Mouse (Mus musculus) megakaryocyte, embryonic 14.5 days (primary cell): ENCODE results near the gene Myo1d. TPM values are rescaled to one million over a fixed set of nuclear protein-coding genes. Genes with fewer than 3 reads are reported as not detected.

Experiments used
- H3K27me3 ChIP-seq: replicated peaks from 2 replicates; pipeline ENCODE3; 2012; ENCODE audit warnings: inconsistent platforms
- H3K36me3 ChIP-seq: replicated peaks from 2 replicates; pipeline ENCODE3; 2012; ENCODE audit warnings: low read length, inconsistent platforms, mixed read lengths
- H3K4me1 ChIP-seq: 2 replicates; pipeline ENCODE4 v1.6.1; 2012; ENCODE audit warnings: inconsistent platforms
- H3K4me3 ChIP-seq: replicated peaks from 2 replicates; pipeline ENCODE3; 2012; ENCODE audit warnings: moderate library complexity, mild to moderate bottlenecking, inconsistent platforms
- H3K9me3 ChIP-seq: 2 replicates; pipeline ENCODE4 v1.6.1; 2012; ENCODE audit warnings: inconsistent platforms
- FLI1 ChIP-seq: IDR thresholded peaks from 2 replicates; pipeline ENCODE4 v1.6.1; 2012; ENCODE audit warnings: low read length, inconsistent platforms, mixed read lengths
- GATA1 ChIP-seq: IDR thresholded peaks from 3 replicates; pipeline ENCODE4 v1.6.1; 2012; ENCODE audit warnings: mixed read lengths, low read length, inconsistent platforms, borderline replicate concordance
- polyA plus RNA-seq: library from polyadenylated mRNA; stranded (reverse); fragments of >175 nt; gene quantifications from 2 replicates; pipeline ENCODE4 v1.2.3, GENCODE M21; 2012; ENCODE audit warnings: low replicate concordance; ENCODE audit not compliant: insufficient read depth

Gene Myo1d
- polyA plus RNA-seq, 1 experiment: 1.1 TPM

GRCm38 (mm10) chr11:80490831-80491230 is 289.0 kb downstream of the Myo1d start:
- H3K9me3 ChIP-seq: no peaks in the 10 kb centered on the region
- peaks cover 61% of the 10 kb centered on the region for H3K27me3 ChIP-seq
- H3K36me3 ChIP-seq: no peaks in the 10 kb centered on the region
- TF ChIP-seq GATA1 (no peak), FLI1 (no peak)
- no peak overlapping the region for H3K4me3 ChIP-seq
- peaks cover 47% of the 10 kb centered on the region for H3K4me1 ChIP-seq

GRCm38 (mm10) chr11:80489882-80490196 is 290.0 kb downstream of the Myo1d start:
- peaks cover 44% of the 10 kb centered on the region for H3K4me1 ChIP-seq
- H3K36me3 ChIP-seq: no peaks in the 10 kb centered on the region
- no peaks in the 10 kb centered on the region for H3K9me3 ChIP-seq
- H3K4me3 ChIP-seq: peak overlapping the region; percentile 71
- TF ChIP-seq FLI1: no peak
- TF ChIP-seq GATA1: no peak
- peaks cover 67% of the 10 kb centered on the region for H3K27me3 ChIP-seq

- peaks cover 69% of the 10 kb centered on the region for H3K27me3 ChIP-seq
- no peaks in the 10 kb centered on the region for H3K36me3 ChIP-seq
- TF ChIP-seq GATA1: no peak
- TF ChIP-seq FLI1: no peak
- H3K4me3 ChIP-seq: peak overlapping the region; percentile 71
- no peaks in the 10 kb centered on the region for H3K9me3 ChIP-seq
- peaks cover 39% of the 10 kb centered on the region for H3K4me1 ChIP-seq
These were observed 290.5 kb downstream of the Myo1d start for GRCm38 (mm10) chr11:80489172-80489881.

GRCm38 (mm10) chr11:80487904-80488587 is 291.8 kb downstream of the Myo1d start:
- Histone ChIP-seq H3K4me1 (peaks cover 38% of the 10 kb centered on the region), H3K27me3 (peaks cover 81% of the 10 kb centered on the region), H3K4me3 (no peak overlapping the region), H3K36me3 (no peaks in the 10 kb centered on the region), H3K9me3 (no peaks in the 10 kb centered on the region)
- no peak for TF ChIP-seq FLI1

GRCm38 (mm10) chr11:80485622-80486206 is 294.1 kb downstream of the Myo1d start:
- Histone ChIP-seq H3K4me3 (no peak overlapping the region), H3K36me3 (no peaks in the 10 kb centered on the region), H3K4me1 (peaks cover 38% of the 10 kb centered on the region), H3K27me3 (peaks cover 81% of the 10 kb centered on the region), H3K9me3 (no peaks in the 10 kb centered on the region)
- TF ChIP-seq FLI1: no peak
- TF ChIP-seq GATA1: no peak

- Histone ChIP-seq H3K27me3 (peaks cover 77% of the 10 kb centered on the region), H3K36me3 (peaks cover under 1% of the 10 kb centered on the region), H3K9me3 (no peaks in the 10 kb centered on the region), H3K4me1 (peaks cover 37% of the 10 kb centered on the region), H3K4me3 (no peak overlapping the region)
- TF ChIP-seq GATA1 (no peak), FLI1 (no peak)
These were observed 294.7 kb downstream of the Myo1d start for GRCm38 (mm10) chr11:80485120-80485551.

- peaks cover 71% of the 10 kb centered on the region for H3K27me3 ChIP-seq
- H3K4me3 ChIP-seq: no peak overlapping the region
- peaks cover 5% of the 10 kb centered on the region for H3K36me3 ChIP-seq
- no peaks in the 10 kb centered on the region for H3K9me3 ChIP-seq
- peaks cover 31% of the 10 kb centered on the region for H3K4me1 ChIP-seq
- TF ChIP-seq FLI1 (no peak), GATA1 (no peak)
These were observed 295.5 kb downstream of the Myo1d start for GRCm38 (mm10) chr11:80484191-80484791.

- no peaks in the 10 kb centered on the region for H3K9me3 ChIP-seq
- peaks cover 33% of the 10 kb centered on the region for H3K4me1 ChIP-seq
- H3K36me3 ChIP-seq: peaks cover 10% of the 10 kb centered on the region
- no peak for TF ChIP-seq FLI1
- no peak for TF ChIP-seq GATA1
- H3K4me3 ChIP-seq: no peak overlapping the region
- H3K27me3 ChIP-seq: peaks cover 73% of the 10 kb centered on the region
These were observed 296.2 kb downstream of the Myo1d start for GRCm38 (mm10) chr11:80483536-80484067.

GRCm38 (mm10) chr11:80482921-80483320 is 296.9 kb downstream of the Myo1d start:
- peaks cover 16% of the 10 kb centered on the region for H3K36me3 ChIP-seq
- H3K4me3 ChIP-seq: peak overlapping the region; percentile 42
- peaks cover 72% of the 10 kb centered on the region for H3K27me3 ChIP-seq
- H3K9me3 ChIP-seq: no peaks in the 10 kb centered on the region
- peaks cover 34% of the 10 kb centered on the region for H3K4me1 ChIP-seq
- no peak for TF ChIP-seq GATA1
- TF ChIP-seq FLI1: no peak
